Mouse (Mus musculus) neural tube, embryonic 10.5 days (tissue): ENCODE measurements around the gene Cox20.
"Not testable (repeated sequence)": the region's sequence is repeated elsewhere in the genome, so short reads cannot be mapped to it uniquely, and the experiment has no call there.

Experiments used
- DNase-seq: peaks from one replicate; pipeline ENCODE4 v3.0.0-alpha.2; 2017; ENCODE audit warnings: low spot score; ENCODE audit errors: extremely low spot score

Gene Cox20

GRCm38 (mm10) chr1:178318389-178319184 lies at the start of gene Cox20:
TSS of gene Cox20 (plus strand) at chr1:178319130.
- peak; percentile 96 for DNase-seq

- no peak for DNase-seq
Measured at GRCm38 (mm10) chr1:178270635-178271034, 48.3 kb upstream of the Cox20 start.

GRCm38 (mm10) chr1:178275174-178275730 lies 43.7 kb upstream of the Cox20 start:
- no peak for DNase-seq

- DNase-seq = no peak
Measured at GRCm38 (mm10) chr1:178275738-178276053, 43.2 kb upstream of the Cox20 start.

- peak; percentile 77 for DNase-seq
Measured at GRCm38 (mm10) chr1:178276054-178276911, 42.6 kb upstream of the Cox20 start.

GRCm38 (mm10) chr1:178283314-178283713 lies 35.6 kb upstream of the Cox20 start:
- DNase-seq = not testable (repeated sequence)

GRCm38 (mm10) chr1:178283946-178284720 lies 34.8 kb upstream of the Cox20 start:
- no peak for DNase-seq

- DNase-seq = no peak
Measured at GRCm38 (mm10) chr1:178287601-178288176, 31.2 kb upstream of the Cox20 start.

GRCm38 (mm10) chr1:178291716-178292115 lies 27.2 kb upstream of the Cox20 start:
- no peak for DNase-seq

GRCm38 (mm10) chr1:178294051-178294450 lies 24.9 kb upstream of the Cox20 start:
- no peak for DNase-seq

- DNase-seq = not testable (repeated sequence)
Measured at GRCm38 (mm10) chr1:178301261-178301660, 17.7 kb upstream of the Cox20 start.

- DNase-seq = peak; percentile 68
Measured at GRCm38 (mm10) chr1:178303425-178303824, 15.5 kb upstream of the Cox20 start.

GRCm38 (mm10) chr1:178309487-178309886 lies 9.4 kb upstream of the Cox20 start:
- DNase-seq = no peak

GRCm38 (mm10) chr1:178310128-178310527 lies 8.8 kb upstream of the Cox20 start:
- no peak for DNase-seq

GRCm38 (mm10) chr1:178313039-178313597 lies 5.8 kb upstream of the Cox20 start:
- no peak for DNase-seq

GRCm38 (mm10) chr1:178314236-178314635 lies 4.7 kb upstream of the Cox20 start:
- no peak for DNase-seq

GRCm38 (mm10) chr1:178317275-178318001 lies 1.5 kb upstream of the Cox20 start:
- no peak for DNase-seq

- no peak for DNase-seq
Measured at GRCm38 (mm10) chr1:178318002-178318388, 935 bp upstream of the Cox20 start.

- DNase-seq = no peak
Measured at GRCm38 (mm10) chr1:178319295-178320037, 536 bp downstream of the Cox20 start.
